Mouse (Mus musculus): ENCODE data around the gene Bpifc.

GRCm38 (mm10) chr10:86010636-86011035 lies 1.1 kb downstream of the Bpifc start:
- TF ChIP-seq CTCF (IDR thresholded peaks at IDR 0.05; ENCODE audit: low read depth) (no peak), EP300 (IDR thresholded peaks at IDR 0.05; ENCODE audit: low read depth) (no peak)
